Mouse (Mus musculus) cortical plate, adult 2 months (tissue): Measurements from ENCODE around the gene Ttc28.

ENCODE experiments used
- CTCF ChIP-seq: fragments of 200-500 bp; IDR thresholded peaks from 2 replicates; pipeline ENCODE4 v1.5.1; 2011; ENCODE audit warnings: mild to moderate bottlenecking, control low read depth, low read length; ENCODE audit not compliant: insufficient read depth; ENCODE audit errors: extremely low read depth
- POLR2A ChIP-seq: fragments of 200-500 bp; IDR thresholded peaks from 2 replicates; pipeline ENCODE4 v1.6.1; 2011; ENCODE audit warnings: mild to moderate bottlenecking, low read length, control low read depth; ENCODE audit not compliant: insufficient read depth; ENCODE audit errors: extremely low read depth

DNA sequence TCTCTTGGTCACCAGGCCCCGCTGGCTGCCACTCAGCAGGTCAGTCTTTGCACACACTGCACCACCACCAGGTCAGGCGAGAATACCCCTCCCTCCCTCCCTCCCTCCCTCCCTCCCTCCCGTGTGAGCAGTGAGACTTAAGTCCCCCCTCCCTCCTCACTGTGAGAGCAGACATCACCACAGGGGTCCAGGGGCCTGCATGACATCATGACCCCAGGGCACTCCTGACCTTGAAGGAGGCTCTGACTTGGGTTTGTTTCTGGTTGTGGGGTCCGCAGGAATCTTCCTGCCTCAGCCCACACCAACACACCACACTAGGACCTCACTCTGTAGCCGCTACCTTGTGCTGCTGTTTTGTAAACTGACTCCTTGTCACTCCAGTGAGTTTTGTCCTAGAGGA lies 408.0 kb downstream of the Ttc28 start:
- TF ChIP-seq CTCF (no peak), POLR2A (no peak)
